Mouse (Mus musculus) forebrain, embryonic 16.5 days (tissue): ENCODE measurements at regions not wholly inside any gene's neighbourhood (a gene's known extent, or its start where the extent isn't known, plus 50 kb on each side); places are given as distances from the start of the nearest gene placed in this dataset.
A peak's percentile ranks its signal among the peaks of the same experiment; 100 is the strongest.

Experiments used
- ATAC-seq: fragments of 200-750 bp; cut with Nextera tagmentation; 2 replicates; pipeline ENCODE4 v1.8.0; 2017; ENCODE audit warnings: mild to moderate bottlenecking, moderate library complexity
- H3K27ac ChIP-seq: fragments of 300-500 bp; sonication (generic); 2 replicates; pipeline ENCODE4 v1.5.1; 2014; ENCODE audit warnings: low read length, control low read depth
- H3K27me3 ChIP-seq: fragments of 300-500 bp; sonication (generic); replicated peaks from 2 replicates; pipeline ENCODE4 v1.6.1; 2014; ENCODE audit warnings: low read length; ENCODE audit not compliant: control insufficient read depth, insufficient read depth
- H3K36me3 ChIP-seq: fragments of 300-500 bp; sonication (generic); 2 replicates; pipeline ENCODE4 v1.6.1; 2014; ENCODE audit not compliant: control insufficient read depth, insufficient read depth
- H3K4me1 ChIP-seq: fragments of 300-500 bp; sonication (generic); replicated peaks from 2 replicates; pipeline ENCODE4 v1.6.1; 2014; ENCODE audit warnings: low read length; ENCODE audit not compliant: control insufficient read depth, insufficient read depth
- H3K4me2 ChIP-seq: fragments of 300-500 bp; sonication (generic); 2 replicates; pipeline ENCODE4 v1.6.1; 2014; ENCODE audit warnings: mild to moderate bottlenecking, low read length, control low read depth
- H3K4me3 ChIP-seq: fragments of 300-500 bp; sonication (generic); replicated peaks from 2 replicates; pipeline ENCODE4 v1.5.1; 2014; ENCODE audit warnings: mild to moderate bottlenecking, low read length, control low read depth
- H3K9ac ChIP-seq: fragments of 300-500 bp; sonication (generic); replicated peaks from 2 replicates; pipeline ENCODE4 v1.6.1; 2014; ENCODE audit warnings: low read depth, low read length, control low read depth
- H3K9me3 ChIP-seq: fragments of 300-500 bp; sonication (generic); 2 replicates; pipeline ENCODE4 v1.6.1; 2016; ENCODE audit warnings: low read length; ENCODE audit not compliant: control insufficient read depth
- WGBS: fragments of 180-500 bp; shearing (Covaris S2); extraction: QIAGEN DNeasy Blood & Tissue Kit; methylation state at CpG from one replicate; pipeline ENCODE4 v1.1.7; 2014; 5-methylcytosine and 5-hydroxymethylcytosine counted together

DNA sequence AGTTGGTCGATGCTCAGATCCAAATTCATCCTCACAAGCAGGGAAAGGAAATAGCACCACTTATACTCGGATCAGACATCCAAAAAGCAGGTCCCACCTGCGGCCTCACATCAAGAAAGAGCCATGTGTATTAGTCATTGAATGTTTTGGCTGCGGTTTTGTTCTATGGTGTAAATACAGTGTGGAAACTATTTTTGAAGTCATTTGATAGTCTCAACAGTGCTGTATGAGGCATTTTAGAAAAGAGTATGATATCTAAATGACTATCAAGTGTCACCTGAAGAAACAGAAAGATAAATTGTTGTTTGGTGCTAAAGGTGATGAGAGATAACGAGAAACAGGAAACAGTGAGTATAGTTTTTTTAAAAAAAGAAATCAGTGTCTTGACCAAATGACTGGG, 74.7 kb downstream of the Cep44 start:
- H3K4me1 ChIP-seq, result no peaks in the 10 kb centered on the region
- WGBS, result 87% methylated on average over 5 of the region's 5 CpGs
- ATAC-seq, result no peak

DNA sequence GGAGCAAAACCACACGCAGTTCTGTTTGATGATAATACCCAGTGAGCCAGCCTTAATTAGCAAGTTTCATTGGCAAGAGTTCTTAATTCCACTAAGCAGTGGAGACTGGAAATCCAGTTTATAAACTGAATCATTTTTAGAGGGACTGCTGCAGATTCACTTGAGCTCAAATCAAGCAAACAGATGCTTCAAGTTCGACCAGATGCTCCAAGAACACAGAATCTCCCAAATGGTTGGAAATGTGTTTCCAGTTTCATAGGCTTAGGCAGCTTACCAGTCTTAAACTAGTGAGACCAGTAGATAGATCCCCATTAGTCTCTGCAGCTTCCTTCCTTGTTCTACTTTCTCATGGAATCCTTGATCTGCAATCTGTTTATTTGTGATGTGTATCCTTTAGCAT, 75.7 kb downstream of the Cep44 start:
- WGBS, result 35% methylated on average over 2 of the region's 2 CpGs
- Histone ChIP-seq H3K4me3 (no peak overlapping the region), H3K4me2 (no peak overlapping the region), H3K27ac (no peak overlapping the region), H3K4me1 (no peaks in the 10 kb centered on the region), H3K9ac (no peak overlapping the region), H3K9me3 (no peaks in the 10 kb centered on the region), H3K36me3 (no peaks in the 10 kb centered on the region), H3K27me3 (no peaks in the 10 kb centered on the region)
- ATAC-seq, result peak; percentile 36; the same call in 1 of the 2 replicates

More for the DNA sequence above, 74.7 kb downstream of the Cep44 start:
- Histone ChIP-seq H3K9ac (no peak overlapping the region), H3K27me3 (no peaks in the 10 kb centered on the region), H3K4me2 (no peak overlapping the region), H3K36me3 (no peaks in the 10 kb centered on the region), H3K9me3 (no peaks in the 10 kb centered on the region), H3K4me3 (no peak overlapping the region), H3K27ac (no peak overlapping the region)

DNA sequence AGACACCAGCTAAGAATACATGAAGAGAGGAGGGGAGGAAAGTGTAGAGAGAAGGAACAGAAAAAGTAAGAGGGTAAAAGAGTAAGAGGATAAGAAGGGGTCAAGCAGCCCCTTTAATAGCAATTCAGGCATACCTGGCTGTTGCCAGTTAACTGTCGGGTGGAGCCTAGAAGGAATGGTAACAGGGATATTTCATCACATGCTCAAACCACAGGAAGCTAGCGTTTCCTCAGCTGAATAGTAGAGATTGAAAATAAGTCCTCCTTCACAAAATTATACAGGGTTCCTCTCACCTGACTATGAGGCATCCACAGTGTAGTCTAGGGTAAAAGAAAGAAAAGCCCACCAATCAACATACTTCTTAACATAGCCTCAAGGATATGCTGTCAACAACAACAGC, 76.5 kb downstream of the Cep44 start:
- Histone ChIP-seq H3K36me3 (no peaks in the 10 kb centered on the region), H3K4me2 (no peak overlapping the region), H3K9me3 (no peaks in the 10 kb centered on the region), H3K27me3 (no peaks in the 10 kb centered on the region), H3K4me3 (no peak overlapping the region), H3K27ac (no peak overlapping the region), H3K4me1 (no peaks in the 10 kb centered on the region), H3K9ac (no peak overlapping the region)
- no peak for ATAC-seq
- 83% methylated on average over 2 of the region's 2 CpGs for WGBS

DNA sequence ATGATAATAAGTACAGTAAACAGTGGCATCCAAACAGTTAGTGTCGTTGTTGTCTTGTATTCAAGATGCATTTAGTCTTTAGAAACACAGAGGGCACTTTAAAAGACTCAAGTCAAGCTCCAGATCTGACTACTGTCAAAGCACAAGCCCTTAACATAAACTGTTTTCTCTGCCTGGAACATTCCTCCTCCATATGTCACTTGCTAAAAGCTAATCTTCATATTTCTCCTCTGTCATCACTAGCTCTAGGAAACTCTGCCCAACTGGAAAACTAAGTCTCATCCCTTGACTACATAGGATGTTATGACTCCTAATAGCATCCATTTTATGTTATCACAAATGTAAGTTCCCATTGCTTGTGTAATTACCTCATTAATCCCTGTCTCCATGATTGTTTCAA, 85.8 kb downstream of the Cep44 start:
- 69% methylated on average over 1 of the region's 1 CpGs for WGBS
- ATAC-seq, result no peak
- no peaks in the 10 kb centered on the region for H3K36me3 ChIP-seq
- H3K4me1 ChIP-seq, result no peaks in the 10 kb centered on the region
- no peaks in the 10 kb centered on the region for H3K27me3 ChIP-seq
- H3K9me3 ChIP-seq, result no peaks in the 10 kb centered on the region
- no peak overlapping the region for H3K9ac ChIP-seq
- H3K4me3 ChIP-seq, result no peak overlapping the region
- H3K4me2 ChIP-seq, result no peak overlapping the region
- H3K27ac ChIP-seq, result no peak overlapping the region

DNA sequence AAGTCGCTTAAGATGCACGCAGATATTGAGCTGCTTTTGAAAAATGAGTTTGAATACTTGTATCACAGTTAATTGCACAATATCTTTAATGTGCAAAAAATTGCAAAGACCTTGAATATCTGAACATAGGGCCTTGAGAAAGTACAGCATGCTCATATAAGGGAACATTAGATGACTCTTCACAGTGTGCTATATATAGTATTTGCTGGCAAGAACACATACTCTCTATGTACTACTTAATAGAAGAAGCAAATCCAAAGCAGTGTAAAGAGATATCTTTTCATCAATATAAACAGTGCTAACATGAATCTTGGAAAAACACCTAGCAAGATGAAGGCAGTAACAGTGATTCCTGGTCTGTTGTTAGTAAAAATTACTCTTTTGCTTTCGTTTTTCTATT, 99.9 kb downstream of the Cep44 start:
- no peaks in the 10 kb centered on the region for H3K36me3 ChIP-seq
- no peak overlapping the region for H3K4me2 ChIP-seq
- H3K4me3 ChIP-seq, result no peak overlapping the region
- H3K9me3 ChIP-seq, result no peaks in the 10 kb centered on the region
- H3K9ac ChIP-seq, result no peak overlapping the region
- no peaks in the 10 kb centered on the region for H3K4me1 ChIP-seq
- H3K27me3 ChIP-seq, result no peaks in the 10 kb centered on the region
- no peak overlapping the region for H3K27ac ChIP-seq
- no peak for ATAC-seq
- 88% methylated on average over 3 of the region's 3 CpGs for WGBS

DNA sequence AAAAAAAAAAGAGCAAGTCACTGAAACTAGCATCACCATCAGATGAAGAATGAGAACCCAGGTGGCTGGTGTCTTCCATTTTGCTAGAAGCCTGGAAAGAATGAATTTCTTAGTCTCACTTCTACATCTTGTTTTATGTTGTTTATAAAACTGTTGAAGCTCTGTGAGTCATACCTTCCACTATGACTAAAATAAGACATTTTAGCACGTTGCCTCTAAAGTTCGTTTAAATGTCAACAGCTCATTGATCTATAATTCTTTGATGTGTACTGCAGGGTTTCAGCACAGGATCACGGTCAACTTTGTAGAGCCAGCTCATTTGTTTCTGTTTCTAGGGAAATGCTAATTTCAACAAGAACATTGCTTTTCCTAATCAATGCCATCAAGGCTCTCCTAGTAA, 107.2 kb downstream of the Cep44 start:
- H3K36me3 ChIP-seq, result no peaks in the 10 kb centered on the region
- no peak overlapping the region for H3K4me3 ChIP-seq
- H3K27me3 ChIP-seq, result no peaks in the 10 kb centered on the region
- H3K9me3 ChIP-seq, result no peaks in the 10 kb centered on the region
- ATAC-seq, result no peak
- 75% methylated on average over 3 of the region's 3 CpGs for WGBS
- no peak overlapping the region for H3K4me2 ChIP-seq
- no peaks in the 10 kb centered on the region for H3K4me1 ChIP-seq
- no peak overlapping the region for H3K27ac ChIP-seq
- H3K9ac ChIP-seq, result no peak overlapping the region

DNA sequence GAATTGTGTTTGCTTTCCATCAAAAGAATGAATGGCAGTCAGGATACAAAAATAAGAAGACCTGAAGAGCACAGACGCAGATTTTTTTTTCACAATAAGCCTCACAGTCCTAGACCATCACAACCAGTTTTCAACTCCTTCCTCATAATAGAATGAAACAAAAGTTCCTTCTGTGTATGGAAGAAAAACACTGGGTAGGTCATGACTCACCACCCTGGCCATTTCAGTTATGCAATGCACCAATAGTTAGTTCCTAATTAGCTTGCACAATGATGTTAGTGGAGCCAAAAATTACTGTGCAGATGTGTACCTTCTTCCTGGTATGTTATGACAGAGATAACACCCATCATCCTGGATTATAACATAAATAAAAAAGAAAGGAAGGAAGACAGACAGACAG, 111.4 kb downstream of the Cep44 start:
- Histone ChIP-seq H3K27me3 (no peaks in the 10 kb centered on the region), H3K9me3 (no peaks in the 10 kb centered on the region), H3K4me1 (no peaks in the 10 kb centered on the region), H3K9ac (no peak overlapping the region), H3K4me2 (no peak overlapping the region), H3K4me3 (no peak overlapping the region), H3K27ac (no peak overlapping the region), H3K36me3 (no peaks in the 10 kb centered on the region)
- ATAC-seq, result no peak
- 82% methylated on average over 1 of the region's 1 CpGs for WGBS

DNA sequence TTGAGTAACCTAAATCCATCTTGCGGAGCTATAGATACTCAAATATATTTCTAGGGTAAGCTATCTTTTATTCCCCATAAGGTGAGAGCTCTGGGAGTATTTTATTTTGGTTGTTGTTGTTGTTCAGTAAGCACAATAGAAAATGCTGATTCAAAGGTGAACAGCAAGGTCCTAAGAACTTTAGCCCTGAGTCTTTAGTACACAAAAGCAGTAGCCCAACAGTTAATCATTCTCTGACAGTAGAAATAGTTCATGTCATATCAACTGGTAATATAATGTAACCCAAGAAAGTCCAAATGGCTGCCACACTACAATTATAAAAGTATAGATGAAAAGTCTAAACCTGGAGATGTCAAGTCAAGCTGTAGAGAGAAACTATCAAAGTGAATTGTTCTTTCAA, 116.0 kb downstream of the Cep44 start:
- no peak overlapping the region for H3K4me2 ChIP-seq
- H3K9me3 ChIP-seq, result no peaks in the 10 kb centered on the region
- no peak overlapping the region for H3K9ac ChIP-seq
- no peak overlapping the region for H3K4me3 ChIP-seq
- H3K36me3 ChIP-seq, result no peaks in the 10 kb centered on the region
- H3K4me1 ChIP-seq, result no peaks in the 10 kb centered on the region
- no peak overlapping the region for H3K27ac ChIP-seq
- H3K27me3 ChIP-seq, result no peaks in the 10 kb centered on the region
- ATAC-seq, result no peak
- 100% methylated on average over 1 of the region's 1 CpGs for WGBS

DNA sequence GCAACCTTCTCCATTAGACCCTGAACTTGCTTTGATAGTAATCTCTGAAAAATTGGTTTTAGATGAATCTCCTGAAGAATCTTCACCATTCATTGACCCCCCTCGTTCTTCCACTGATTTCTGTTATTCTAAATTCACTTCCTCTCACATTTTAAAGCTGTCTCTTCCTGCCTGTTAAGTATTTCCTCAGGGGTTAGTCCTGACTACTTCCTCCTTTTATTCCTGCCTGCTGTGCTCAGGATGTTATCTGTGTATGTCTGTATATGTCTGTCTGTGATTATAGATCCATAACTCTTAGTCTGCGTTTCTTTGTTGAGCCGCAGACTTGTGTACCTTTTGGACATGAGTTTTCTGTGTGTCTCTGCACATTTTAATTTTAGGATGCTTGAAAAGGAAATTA, 117.6 kb downstream of the Hpgd start:
- H3K27me3 ChIP-seq, result no peaks in the 10 kb centered on the region
- H3K36me3 ChIP-seq, result no peaks in the 10 kb centered on the region
- H3K4me3 ChIP-seq, result no peak overlapping the region
- no peak for ATAC-seq
- H3K4me2 ChIP-seq, result no peak overlapping the region
- H3K9me3 ChIP-seq, result no peaks in the 10 kb centered on the region
- no peaks in the 10 kb centered on the region for H3K4me1 ChIP-seq
- H3K9ac ChIP-seq, result no peak overlapping the region
- WGBS, result 88% methylated on average over 3 of the region's 3 CpGs
- no peak overlapping the region for H3K27ac ChIP-seq

DNA sequence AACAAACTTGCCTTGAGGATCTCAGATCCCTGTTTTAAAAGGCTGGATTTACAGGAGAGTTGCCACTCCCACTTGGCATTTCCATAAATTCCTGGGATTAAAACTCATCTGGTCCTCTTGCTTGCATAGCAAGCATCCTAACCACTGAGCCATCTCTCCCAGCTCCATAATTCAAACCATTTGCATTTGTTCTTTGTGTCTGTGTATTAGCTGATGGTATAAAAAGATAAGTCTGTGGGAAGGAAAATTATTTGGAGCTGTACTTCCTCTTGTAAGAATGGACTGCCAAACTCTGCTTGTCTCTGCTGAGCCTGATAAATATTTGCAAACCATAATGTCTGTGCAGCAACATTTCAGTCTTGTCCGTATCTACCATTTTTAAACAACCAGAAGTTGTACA, 116.0 kb downstream of the Hpgd start:
- no peaks in the 10 kb centered on the region for H3K27me3 ChIP-seq
- no peak overlapping the region for H3K27ac ChIP-seq
- no peak overlapping the region for H3K9ac ChIP-seq
- no peaks in the 10 kb centered on the region for H3K9me3 ChIP-seq
- WGBS, result 84% methylated on average over 1 of the region's 1 CpGs
- no peaks in the 10 kb centered on the region for H3K4me1 ChIP-seq
- ATAC-seq, result no peak
- H3K36me3 ChIP-seq, result no peaks in the 10 kb centered on the region
- no peak overlapping the region for H3K4me3 ChIP-seq
- no peak overlapping the region for H3K4me2 ChIP-seq
